Mouse (Mus musculus) ovary, adult 18-20 months (tissue): ENCODE results near the gene Mcoln2.

ENCODE experiments used
- DNase-seq: peaks from one replicate; pipeline ENCODE4 v3.0.0; 2022; ENCODE audit warnings: low spot score, mixed read lengths

The Mcoln2 gene

DNA sequence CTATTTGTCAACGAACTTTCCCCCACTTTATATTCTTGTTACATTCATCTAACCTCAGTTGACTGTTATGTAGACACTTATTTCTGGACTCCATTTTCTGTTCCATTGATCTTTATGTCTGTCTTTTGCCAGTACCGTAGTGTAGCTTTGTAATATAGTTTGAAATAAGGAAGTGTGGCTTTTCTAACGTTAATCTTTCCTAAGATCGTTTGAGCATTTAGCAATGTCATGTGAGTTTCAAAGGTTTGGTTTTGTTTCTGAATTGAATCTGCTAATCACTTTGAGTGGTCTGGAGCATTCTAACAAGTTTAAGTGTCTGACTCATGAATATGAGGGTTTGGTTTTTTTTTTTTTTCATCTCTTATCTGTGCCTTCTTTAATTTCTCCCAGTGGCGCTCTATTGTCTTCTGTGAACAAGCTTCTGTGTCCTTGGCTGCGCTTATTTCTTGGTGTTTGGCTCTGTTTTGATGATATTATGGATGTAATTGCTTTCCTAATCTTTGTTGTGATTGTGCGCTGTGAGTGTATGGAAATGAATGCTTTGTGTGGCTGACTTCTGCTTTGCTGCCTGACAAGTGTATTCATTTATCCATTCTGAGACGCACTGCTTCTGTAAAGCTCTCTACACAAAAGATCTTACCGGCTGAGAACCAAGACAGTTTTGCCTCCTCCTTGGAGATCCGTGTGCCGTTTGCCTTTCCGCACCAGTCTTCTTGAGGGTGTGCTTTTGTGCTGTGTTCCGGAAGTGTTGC, 79.1 kb downstream of the Mcoln2 start:
- no peak for DNase-seq

- no peak for DNase-seq
Observed at GRCm38 (mm10) chr3:146232708-146233107, 83.1 kb downstream of the Mcoln2 start.

DNA sequence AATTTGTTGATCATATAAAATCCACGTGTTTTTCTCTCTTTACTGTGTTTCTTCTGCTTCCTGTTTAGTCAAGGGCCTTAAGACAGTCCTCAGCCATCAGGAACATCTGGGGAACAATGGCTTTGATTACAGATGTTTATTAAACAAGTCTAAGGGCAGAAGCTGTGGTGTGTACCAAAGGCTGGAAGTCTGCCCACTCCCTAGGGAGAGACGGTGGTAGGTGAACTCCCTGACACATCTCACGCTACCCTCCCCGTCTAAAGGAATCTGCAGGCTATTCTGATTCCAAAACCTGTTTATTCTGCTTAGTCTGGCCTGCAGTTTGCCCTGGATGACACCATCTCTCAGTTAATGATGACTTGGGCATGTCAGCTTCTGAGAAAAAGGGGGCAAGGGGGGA, 84.1 kb downstream of the Mcoln2 start:
- no peak for DNase-seq

- DNase-seq = no peak
Observed at GRCm38 (mm10) chr3:146234530-146234929, 84.9 kb downstream of the Mcoln2 start.

- no peak for DNase-seq
Observed at GRCm38 (mm10) chr3:146236280-146236679, 86.6 kb downstream of the Mcoln2 start.

GRCm38 (mm10) chr3:146237676-146238075, 88.0 kb downstream of the Mcoln2 start:
- no peak for DNase-seq

GRCm38 (mm10) chr3:146244630-146245029, 95.0 kb downstream of the Mcoln2 start:
- DNase-seq = no peak
